Mouse (Mus musculus): ENCODE data around the gene Atg9a.
"Not testable (repeated sequence)": the region's sequence is repeated elsewhere in the genome, so short reads cannot be mapped to it uniquely, and the experiment has no call there.

The Atg9a gene

DNA sequence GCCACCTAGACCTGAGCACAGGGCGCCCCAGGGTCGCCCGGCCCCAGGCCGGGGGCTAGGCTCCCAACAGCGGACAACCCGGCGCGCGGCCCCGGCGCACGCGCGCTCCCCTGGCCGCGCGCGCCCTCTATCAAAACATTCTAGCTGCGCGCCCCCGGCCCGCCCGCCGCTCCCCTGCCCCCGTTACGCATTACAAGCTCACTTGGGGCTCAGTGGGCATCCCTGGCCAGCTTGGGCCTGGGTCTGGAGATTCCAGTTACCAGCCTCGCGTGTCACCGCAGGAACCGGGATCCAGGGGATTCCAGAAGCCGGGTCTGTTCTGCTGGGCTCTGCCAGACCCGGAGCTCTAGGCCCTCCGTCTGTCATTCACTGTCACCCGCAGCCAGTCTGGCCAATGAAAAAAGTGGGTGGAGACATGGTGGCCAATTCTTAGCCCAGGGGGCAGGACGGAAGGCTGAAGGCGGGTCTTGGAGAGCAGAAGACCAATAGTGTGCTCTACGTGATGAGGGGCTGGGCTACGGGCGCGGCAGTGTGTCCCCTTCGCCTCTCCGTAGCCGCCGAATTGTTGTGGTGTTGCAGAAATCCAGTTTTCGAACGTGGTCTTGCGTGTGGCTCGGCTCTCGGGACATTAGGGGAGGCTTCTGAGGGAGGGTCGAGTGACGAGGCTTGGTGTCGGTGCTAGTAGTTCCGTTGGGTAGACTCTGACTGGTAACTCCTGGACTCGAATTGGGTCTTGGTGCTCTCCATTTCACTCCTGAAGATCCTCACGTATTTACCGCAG is at the start of gene Atg9a, which contains the start of gene Ankzf1:
Gene Atg9a (minus strand): TSS at position 575 of the 781 bp plus-strand sequence.
Gene Ankzf1 (plus strand): TSS at position 530 of the 781 bp plus-strand sequence.
- peak; percentile 91 to 96 for DNase-seq

DNA sequence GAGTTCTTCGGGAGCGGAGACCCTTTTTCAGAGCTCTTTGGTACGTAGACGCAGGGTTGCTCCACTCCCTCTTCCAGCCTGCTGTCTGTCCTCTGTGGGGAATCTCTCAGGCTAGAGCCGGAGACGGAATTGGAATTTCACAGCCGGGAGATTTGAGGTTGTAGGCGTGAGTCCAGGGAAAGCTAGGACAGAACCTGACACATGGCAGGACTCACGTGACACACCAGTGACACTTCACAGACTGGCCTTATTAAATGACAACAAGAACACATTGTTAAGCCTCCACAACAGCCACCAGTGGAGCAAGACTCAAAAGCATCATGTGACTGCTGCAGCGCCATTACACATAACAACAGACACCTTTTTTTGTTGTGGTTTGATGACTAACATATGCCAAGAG is 47.6 kb upstream of the Atg9a start:
- no peak for DNase-seq

DNA sequence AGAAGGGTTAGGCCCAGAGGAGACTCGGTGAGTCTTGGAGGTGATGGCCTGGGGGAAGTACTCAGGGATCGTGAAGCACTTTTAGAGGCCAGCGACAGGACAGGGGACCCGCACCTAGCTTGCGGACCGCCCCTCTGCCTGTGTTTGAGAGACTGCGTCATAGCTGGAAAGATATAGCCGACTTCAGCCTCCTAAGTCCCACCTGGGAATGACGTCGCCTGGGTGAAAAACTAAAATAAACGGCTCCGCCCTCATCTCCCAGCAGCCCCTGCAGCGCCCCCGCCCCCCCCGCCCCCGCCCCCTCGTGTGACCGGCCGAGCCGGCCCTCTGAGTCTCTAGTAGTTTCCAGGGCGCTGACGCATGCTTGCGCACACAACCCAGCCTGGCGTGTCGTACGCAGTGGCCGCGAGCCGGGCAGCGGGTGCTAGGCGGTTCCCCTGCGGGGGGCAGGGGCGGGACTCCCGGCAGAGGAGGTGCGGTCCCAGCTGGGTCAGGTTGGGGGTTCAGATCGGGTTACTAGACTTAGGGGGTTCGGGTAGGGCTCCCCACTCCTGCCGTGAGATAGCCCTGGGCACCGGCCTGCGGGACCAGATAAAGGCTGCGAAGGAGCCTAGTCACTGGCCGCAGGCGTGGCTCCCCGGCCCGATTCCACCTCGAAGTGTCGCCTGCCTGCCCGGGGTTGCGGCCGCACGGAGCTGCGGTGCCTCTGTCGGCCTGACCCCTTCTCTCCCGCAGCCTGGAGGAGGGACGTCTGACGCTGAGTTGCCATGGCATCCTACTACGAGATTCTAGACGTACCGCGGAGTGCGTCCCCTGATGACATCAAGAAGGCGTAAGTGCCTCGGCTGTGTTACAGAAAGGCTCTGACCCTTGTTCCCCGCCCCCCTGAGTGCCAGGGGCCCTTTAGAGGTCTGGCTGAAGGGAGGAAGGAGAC is 44.4 kb upstream of the Atg9a start, which contains the start of gene Dnajb2:
Gene Dnajb2 (plus strand): TSS at position 290 of the 934 bp plus-strand sequence.
- DNase-seq, result peak; percentile 86 to 92

DNA sequence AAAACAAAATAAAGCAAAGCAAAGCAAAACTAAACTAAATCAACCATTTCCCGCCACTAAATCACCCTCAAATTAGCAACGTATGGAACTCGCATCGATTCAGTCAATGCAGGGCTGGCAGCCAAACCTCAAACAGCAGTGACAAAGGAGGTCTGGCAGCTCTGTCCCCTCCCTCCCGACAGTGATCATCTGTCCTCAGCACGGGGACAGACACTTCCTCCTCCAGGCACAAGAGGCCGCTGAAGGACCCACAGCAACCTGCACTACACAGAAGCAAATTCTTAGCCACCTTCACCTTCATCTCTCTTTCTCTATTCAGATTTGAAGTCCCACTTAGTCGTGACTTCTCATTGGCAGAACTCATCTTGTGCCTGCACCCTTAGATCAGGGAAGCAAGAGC is 42.6 kb upstream of the Atg9a start:
- DNase-seq, result peak; percentile 76 to 82

DNA sequence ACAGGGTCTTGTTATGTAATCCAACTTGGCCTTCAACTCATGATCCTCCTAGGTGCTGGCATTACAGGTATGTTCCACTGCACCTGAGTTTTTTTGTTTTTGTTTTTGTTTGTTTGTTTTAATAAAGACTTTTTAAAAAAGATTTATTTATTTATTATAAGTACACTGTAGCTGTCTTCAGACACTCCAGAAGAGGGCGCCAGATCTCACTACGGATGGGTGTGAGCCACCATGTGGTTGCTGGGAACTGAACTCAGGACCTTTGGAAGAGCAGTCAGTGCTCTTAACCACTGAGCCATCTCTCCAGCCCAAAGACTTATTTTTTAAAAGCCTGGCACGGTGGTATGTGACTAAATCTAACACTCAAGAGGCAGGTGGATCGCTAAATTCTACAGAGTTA is 40.5 kb upstream of the Atg9a start:
- not testable (repeated sequence) for DNase-seq

DNA sequence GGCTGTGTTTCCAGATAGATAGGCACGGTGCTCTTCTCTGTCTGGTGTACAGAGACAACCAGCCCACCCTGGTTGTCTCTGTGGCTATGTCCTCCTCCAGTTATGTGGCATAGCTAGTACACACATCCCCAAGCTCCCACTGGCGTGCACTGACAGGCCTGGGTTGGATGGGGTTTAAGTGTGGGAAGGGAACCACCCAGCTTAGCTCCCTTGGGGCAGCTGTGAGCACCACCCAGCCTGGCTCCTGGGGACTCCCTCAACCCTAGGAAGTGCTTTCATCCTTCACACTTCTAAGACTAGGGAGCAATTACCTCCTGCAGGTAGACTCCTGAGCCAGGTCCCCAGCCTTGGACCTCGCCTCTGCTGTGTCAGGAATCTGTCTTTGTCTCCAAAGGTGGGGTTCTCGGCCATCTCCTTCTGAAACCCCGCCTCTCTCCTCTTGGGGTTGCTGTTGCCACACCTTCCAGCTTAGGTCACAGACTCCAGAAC is 39.7 kb upstream of the Atg9a start, which contains the start of gene A630095N17Rik:
Gene A630095N17Rik (minus strand): TSS at position 439 of the 489 bp plus-strand sequence.
- DNase-seq, result no peak

DNA sequence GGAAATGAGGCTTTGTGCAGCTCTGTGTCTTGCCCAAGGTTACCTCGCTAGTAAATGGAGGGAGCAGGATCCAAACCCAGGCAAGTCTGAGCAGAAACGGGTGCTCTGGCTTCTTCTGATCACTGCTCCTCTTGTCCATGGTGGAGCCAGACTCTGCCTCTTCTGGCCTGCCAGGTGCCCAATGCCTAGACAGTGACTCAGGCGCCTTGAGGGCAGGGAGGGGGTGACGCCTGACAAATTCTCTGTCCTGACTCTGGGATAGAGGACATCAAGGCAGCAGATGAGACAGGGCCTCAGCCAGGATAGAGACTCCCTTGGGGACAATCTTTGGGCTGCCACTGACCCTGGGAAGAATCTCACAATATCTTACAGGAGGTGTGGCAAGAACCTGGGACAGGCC is 39.2 kb upstream of the Atg9a start:
- DNase-seq, result no peak

DNA sequence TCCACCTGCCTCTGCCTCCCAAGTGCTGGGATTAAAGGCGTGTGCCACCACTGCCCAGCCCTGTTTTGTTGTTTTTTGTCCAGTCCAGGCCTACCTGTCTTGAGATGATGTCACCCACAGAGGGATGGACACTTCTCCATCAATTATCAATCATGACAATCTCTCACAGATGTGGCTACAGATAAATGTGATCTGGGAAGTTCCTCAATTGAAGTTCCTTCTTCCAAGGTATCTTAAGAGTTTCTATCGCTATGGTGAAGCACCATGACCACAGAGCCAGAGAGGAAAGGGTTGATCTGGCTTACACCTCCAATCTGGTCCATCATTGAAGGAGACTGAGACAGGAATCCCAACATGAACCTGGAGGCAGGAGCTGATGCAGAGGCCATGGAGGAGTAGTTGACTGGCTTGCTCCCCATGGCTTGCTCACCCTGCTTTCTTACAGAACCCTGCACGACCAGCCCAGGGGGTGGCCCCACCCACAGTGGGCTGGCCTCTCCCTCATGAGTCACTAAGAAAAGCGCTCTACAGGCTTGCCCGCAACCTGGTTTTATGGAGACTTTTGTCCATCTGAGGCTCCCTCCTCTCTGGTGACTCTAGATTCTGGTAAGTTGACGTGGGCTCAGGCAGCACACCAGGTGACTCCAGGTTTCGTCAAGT is 38.5 kb upstream of the Atg9a start:
- DNase-seq, result no peak

DNA sequence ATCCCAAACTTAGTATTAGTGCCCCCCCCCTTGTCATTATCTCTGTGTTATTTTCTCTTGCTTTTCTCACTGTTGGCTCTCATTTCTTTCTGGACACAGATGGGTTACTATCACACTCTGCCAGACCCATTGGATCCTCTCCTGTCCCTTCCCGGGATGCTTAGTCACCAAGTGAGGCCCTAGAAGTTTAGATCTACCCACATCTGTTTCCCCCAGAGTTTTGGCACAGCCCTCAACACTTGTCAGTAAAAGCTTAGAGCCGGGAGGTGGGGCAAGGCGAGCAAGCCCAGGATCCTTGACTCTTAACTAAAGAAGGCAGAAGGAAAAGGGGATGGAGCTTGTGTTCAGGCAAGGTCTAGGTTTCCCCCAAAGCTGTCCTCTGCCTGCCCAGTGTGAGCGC is 37.2 kb upstream of the Atg9a start:
- DNase-seq, result no peak

DNA sequence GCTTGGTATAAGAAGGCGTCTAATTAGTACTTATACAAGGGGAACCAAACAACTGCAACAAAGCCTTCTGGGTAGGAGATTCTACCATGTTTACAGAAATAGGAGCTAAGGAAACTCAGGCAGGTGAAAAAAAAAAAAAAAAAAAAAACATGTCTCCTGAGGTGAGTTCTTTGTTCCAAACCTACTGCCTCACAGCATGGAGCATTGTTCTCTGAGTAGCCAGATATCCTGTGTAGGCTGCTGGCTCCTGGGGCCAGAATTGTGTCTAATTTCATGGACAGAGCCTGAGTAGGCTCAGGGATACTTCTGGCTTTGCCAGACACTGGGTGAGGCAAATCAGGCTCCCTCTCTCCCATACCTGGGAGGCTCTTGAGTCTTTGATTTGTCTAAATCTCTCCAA is 35.7 kb upstream of the Atg9a start:
- no peak for DNase-seq

DNA sequence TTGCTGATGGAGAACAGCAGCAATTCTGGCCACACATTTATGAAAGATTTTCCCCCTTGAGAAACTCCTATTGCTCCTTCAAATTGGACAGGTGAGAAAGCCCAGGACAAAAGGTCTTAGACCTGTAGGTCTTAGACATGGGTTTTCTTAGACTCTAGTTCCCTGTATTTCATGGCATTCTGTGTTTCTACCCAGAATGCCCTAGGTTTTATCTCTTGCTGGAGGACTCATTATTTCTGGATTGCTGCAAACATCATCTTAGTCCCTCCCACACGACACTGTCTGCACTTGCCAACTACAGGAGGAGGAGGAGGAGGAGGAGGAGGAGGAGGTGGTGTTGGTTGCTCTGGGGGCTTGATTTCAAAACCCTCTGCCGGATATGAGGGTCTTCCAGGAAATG is 34.1 kb upstream of the Atg9a start:
- no peak for DNase-seq

DNA sequence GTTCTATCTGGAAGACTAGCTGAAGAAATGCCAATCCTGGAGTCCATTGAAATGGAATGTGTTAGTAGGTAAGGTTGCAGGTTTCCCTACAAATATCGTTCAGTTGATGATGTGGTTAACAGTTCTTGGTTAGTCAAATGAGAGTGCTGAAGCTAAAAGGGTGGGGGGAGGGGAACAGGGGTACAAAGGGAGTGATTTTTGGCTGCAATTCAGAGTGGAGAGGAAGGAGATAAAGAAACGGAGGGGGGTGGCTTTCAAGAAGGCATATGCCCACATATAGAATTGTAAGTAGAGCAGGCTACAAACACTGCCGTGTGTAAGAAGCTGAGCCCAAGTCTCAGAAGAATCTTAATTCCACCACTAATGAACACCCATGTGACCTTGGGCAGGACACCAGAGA is 33.5 kb upstream of the Atg9a start:
- no peak for DNase-seq

DNA sequence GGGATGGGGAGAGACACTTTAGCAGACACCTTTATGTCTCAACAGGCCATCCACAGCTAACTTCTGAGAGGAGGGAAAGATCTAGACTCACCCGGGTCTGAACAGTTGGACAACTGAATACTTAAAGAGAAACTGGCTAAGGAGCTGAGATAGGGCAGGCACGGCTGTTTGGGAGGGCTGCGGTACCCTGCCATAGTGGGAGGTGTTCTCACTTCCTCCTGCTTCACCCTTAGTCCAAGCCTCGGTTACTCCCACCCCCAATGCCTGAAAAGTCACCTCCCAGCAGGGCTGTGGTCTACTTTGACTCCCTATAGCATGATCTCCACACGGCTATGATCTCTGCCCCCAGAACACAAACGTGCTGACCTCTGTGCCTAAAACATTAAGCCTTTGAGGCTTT is 31.5 kb upstream of the Atg9a start:
- DNase-seq, result no peak

DNA sequence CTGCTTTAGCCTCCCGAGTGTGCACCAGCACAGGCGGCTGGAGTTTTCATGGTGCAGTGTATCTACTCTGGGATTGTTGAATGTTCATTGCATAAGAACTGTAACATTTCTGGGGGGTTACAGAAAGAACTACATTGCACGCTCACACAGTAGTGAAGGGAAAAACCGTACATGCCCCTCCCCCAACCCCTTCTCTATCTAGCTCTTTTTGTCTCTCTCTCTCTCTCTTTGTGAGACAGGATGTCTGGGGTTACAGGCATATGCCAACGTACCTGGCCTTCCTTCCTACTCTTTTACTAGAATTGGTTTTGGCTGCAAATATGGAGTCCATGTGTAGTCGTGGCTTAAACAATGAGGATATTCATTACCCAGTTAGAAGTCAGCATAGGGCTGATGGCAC is 30.9 kb upstream of the Atg9a start:
- no peak for DNase-seq

DNA sequence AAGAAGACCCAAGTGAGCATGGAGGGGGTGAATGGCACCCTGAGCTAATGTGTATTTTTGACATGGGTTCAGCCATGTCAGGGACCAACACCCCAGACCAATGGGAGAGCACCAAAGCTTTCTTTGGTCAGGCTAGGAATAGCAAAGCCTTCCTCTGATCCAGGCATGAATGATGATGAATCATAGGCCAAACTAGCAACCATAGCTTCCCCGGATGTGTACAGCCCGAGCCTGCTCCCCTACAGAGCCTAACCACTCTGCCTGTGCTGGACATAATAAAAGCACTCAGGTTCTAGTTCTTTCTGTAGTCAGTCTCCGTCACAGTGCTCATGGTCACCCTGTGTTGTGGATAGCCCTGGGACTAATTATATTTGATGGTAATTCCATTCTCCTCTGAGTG is 29.5 kb upstream of the Atg9a start:
- DNase-seq, result no peak

DNA sequence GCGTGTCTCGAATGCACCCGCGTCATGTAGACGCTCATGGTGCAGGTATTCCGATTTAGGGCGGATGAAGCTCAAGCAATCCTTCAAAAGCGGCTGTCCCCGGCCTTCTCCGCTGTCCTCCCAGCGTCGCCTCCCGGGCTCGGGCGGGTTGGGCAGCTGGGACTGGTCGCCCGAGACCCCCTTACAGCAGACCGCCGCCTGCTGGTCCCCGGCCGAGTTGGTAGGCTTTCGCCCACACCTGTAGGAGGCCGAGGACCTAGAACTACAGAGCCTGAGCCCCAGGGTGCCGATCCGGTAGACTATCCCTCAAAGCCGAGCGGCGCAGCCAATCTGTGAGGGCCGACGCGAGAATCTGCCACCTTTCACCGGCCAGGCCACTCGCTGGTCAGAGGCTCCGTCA is 27.5 kb upstream of the Atg9a start, which contains the start of gene Tuba4a:
Gene Tuba4a (minus strand): TSS at position 335 of the 400 bp plus-strand sequence.
- DNase-seq, result peak; percentile 68 to 79

DNA sequence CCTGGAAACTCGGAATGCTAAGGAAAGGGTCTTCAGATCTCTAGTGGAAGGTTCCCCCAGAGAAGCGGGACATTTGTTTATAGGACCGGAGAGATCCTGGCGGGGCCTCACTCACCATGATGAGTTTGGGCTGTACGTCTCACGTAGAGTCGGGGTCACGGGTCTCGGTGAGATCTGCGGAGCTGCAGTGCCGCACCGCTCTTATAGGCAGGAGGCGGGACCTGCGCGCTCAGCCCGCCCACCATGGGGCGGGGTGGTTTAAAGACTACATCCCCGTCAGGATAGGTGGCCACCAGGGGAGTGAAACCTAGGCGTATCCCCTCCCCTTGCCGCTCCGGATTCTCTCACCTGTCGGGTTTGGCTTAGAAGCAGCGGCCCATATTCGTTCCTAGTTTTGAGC is 27.1 kb upstream of the Atg9a start:
- DNase-seq, result peak; percentile 90 to 93

DNA sequence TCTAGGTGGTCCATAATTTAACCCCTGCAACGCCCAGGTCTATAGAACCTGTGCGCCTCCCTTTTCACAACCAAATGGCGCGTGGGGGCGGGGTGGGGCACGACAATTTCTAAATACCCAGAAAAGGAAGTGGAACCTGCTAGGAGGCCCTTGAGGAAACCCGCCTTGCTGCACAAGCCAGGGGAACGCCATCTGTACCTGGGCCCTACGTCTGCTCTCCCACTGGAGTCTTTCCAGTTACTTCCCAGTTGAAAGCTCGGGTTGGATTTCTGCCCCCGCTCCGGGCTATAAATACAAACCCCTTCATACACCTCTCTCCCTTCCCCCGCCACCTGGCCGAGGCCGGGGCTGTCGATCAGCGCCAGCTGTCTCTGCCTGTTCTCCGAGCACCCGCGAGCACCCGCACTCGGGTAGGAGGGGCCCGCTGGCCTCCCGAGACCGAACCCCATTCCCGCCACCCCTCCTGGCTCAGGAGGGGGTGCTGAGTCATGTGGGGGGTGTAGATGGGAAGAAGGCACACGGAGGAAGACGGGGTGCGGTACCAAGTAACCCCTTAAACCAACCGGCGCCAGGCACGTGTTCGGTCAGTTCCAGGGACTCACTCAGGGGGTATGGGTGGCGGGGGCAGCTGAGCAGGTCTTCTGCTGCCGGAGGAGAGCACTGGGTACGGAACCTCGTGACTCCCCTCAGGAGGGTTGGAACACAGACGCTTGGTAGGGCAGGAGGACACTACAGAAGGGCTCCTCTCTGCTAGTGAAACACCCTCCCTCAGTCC is 26.4 kb upstream of the Atg9a start:
- peak; percentile 41 to 45 for DNase-seq

DNA sequence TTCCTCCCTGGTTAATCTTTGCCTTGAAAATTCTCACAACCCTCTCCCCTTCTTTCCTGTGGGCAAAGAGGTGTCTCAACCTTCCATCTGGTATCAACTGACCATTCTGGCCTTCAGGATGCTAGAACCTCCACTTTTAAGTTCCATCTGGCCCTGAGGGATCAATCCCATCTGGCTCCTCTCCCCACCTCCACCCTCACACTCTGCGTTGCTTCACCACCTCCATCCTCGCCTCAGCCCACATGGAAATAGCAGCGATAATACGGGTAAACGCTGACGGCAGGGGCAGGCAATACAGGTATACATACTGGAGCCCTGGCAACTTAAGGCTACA is 25.9 kb upstream of the Atg9a start:
- DNase-seq, result no peak

DNA sequence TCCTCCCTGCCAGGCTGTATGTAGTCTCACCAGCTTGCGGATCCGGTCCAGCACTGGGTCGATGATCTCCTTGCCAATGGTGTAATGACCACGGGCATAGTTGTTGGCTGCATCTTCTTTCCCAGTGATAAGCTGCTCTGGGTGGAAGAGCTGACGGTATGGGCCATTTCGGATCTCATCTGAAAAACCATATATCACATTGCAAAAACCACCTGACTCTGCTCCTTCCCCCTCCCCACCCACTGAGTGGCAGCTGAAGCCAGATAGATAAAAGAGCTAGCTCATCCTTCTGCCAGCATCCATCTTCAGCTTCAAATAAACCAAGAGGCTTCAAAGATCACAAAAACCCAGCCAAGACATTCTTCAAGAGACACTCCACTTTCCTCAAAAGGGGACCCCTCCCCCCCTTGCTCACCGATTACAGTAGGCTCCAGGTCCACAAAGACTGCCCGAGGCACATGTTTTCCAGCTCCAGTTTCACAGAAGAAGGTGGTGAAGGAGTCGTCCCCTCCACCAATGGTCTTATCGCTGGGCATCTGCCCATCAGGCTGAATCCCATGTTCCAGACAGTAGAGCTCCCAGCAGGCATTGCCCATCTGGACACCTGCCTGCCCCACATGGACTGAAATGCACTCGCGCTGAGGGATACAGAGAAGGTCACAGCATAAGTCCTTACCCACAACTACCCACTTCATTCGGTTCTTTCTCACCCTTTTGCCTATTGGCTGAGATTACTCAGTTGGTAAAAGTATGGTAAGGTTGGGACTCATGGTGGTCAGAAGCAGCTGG is 25.0 kb upstream of the Atg9a start:
- no peak for DNase-seq

DNA sequence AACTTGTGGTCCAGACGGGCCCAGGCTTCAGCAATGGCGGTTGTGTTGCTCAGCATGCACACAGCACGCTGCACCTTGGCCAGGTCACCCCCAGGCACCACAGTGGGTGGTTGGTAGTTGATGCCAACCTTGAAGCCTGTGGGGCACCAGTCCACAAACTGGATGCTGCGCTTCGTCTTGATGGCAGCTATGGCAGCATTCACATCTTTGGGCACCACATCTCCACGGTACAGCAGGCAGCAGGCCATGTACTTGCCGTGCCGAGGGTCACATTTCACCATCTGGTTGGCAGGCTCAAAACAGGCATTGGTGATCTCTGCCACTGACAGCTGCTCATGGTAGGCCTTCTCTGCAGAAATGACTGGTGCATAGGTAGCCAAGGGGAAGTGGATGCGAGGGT is 23.8 kb upstream of the Atg9a start:
- DNase-seq, result no peak
